Mouse (Mus musculus) stomach, embryonic 14.5 days (tissue): ENCODE measurements around the gene Gm8369. TPM values are rescaled to one million over a fixed set of nuclear protein-coding genes. Genes with fewer than 3 reads are reported as not detected.
"Not testable (repeated sequence)": the region's sequence is repeated elsewhere in the genome, so short reads cannot be mapped to it uniquely, and the experiment has no call there.

Experiments used
- ATAC-seq: fragments of 200-750 bp; cut with Nextera tagmentation; 2 replicates; pipeline ENCODE4 v1.8.0; 2017; ENCODE audit warnings: low read depth, moderate TSS enrichment; ENCODE audit not compliant: insufficient number of reproducible peaks, insufficient read depth, low FRiP score
- H3K27ac ChIP-seq: fragments of 300-500 bp; sonication (generic); 2 replicates; pipeline ENCODE4 v1.5.1; 2014; ENCODE audit warnings: mild to moderate bottlenecking, low read length, moderate library complexity, mixed read lengths
- H3K27me3 ChIP-seq: fragments of 300-500 bp; sonication (generic); 2 replicates; pipeline ENCODE4 v1.6.1; 2014; ENCODE audit warnings: low read length, control low read depth, mixed read lengths; ENCODE audit not compliant: control insufficient read depth, insufficient read depth
- H3K36me3 ChIP-seq: fragments of 300-500 bp; sonication (generic); 2 replicates; pipeline ENCODE4 v1.6.1; 2014; ENCODE audit warnings: mild to moderate bottlenecking, control low read depth, low read length, moderate library complexity, mixed read lengths; ENCODE audit not compliant: control insufficient read depth, insufficient read depth
- H3K4me1 ChIP-seq: fragments of 300-500 bp; sonication (generic); 2 replicates; pipeline ENCODE4 v1.6.1; 2014; ENCODE audit warnings: low read length, control low read depth, mixed read lengths; ENCODE audit not compliant: control insufficient read depth, insufficient read depth
- H3K4me2 ChIP-seq: fragments of 300-500 bp; sonication (generic); replicated peaks from 2 replicates; pipeline ENCODE4 v1.6.1; 2014; ENCODE audit warnings: low read depth, low read length, control low read depth
- H3K4me3 ChIP-seq: fragments of 300-500 bp; sonication (generic); 2 replicates; pipeline ENCODE4 v1.5.1; 2014; ENCODE audit warnings: low read depth, low read length, control low read depth
- H3K9ac ChIP-seq: fragments of 300-500 bp; sonication (generic); replicated peaks from 2 replicates; pipeline ENCODE4 v1.6.1; 2014; ENCODE audit warnings: low read depth, mild to moderate bottlenecking, control low read depth, low read length, moderate library complexity, mixed read lengths
- H3K9me3 ChIP-seq: fragments of 300-500 bp; sonication (generic); 2 replicates; pipeline ENCODE4 v1.6.1; 2016; ENCODE audit warnings: low read depth, low read length, control low read depth; ENCODE audit not compliant: control insufficient read depth
- WGBS: fragments of 180-500 bp; shearing (Covaris S2); extraction: QIAGEN DNeasy Blood & Tissue Kit; methylation state at CpG from one replicate; pipeline ENCODE4 v1.1.7; 2014; 5-methylcytosine and 5-hydroxymethylcytosine counted together
- polyA plus RNA-seq: library from polyadenylated mRNA; unstranded; fragments of >200 nt; fragmentation: Nextera tagmentation; extraction: Ambion mirVana; gene quantifications from 2 replicates; pipeline ENCODE4 v1.2.1, GENCODE M21; 2014

Gm8369 gene
- not detected in 2 replicates for polyA plus RNA-seq

- Histone ChIP-seq H3K4me1 (no peaks in the 10 kb centered on the region), H3K9me3 (no peaks in the 10 kb centered on the region), H3K27ac (no peak within 1 kb of the TSS), H3K4me2 (no peak within 1 kb of the TSS), H3K36me3 (no peaks in the 10 kb centered on the region), H3K4me3 (no peak within 1 kb of the TSS), H3K27me3 (no peaks in the 10 kb centered on the region), H3K9ac (no peak within 1 kb of the TSS)
- 65% methylated on average over 2 of the region's 2 CpGs for WGBS
- no peak for ATAC-seq
Observed at GRCm38 (mm10) chr19:11485746-11486145, at the start of gene Gm8369. Gene Gm8369 (plus strand): TSS chr19:11485938.

GRCm38 (mm10) chr19:11443338-11443737, 42.4 kb upstream of the Gm8369 start, which contains the start of gene Ms4a4b:
Gene Ms4a4b (plus strand): TSS chr19:11443553.
- no peaks in the 10 kb centered on the region for H3K9me3 ChIP-seq
- H3K27ac ChIP-seq, result no peak within 1 kb of the TSS
- H3K4me1 ChIP-seq, result no peaks in the 10 kb centered on the region
- H3K9ac ChIP-seq, result no peak within 1 kb of the TSS
- ATAC-seq, result no peak
- no peaks in the 10 kb centered on the region for H3K27me3 ChIP-seq
- H3K4me3 ChIP-seq, result no peak within 1 kb of the TSS
- no peak within 1 kb of the TSS for H3K4me2 ChIP-seq
- H3K36me3 ChIP-seq, result no peaks in the 10 kb centered on the region

GRCm38 (mm10) chr19:11443964-11444363, 41.8 kb upstream of the Gm8369 start:
- Histone ChIP-seq H3K4me1 (no peaks in the 10 kb centered on the region), H3K36me3 (no peaks in the 10 kb centered on the region), H3K27ac (no peak overlapping the region), H3K9ac (no peak overlapping the region), H3K9me3 (no peaks in the 10 kb centered on the region), H3K27me3 (no peaks in the 10 kb centered on the region), H3K4me2 (no peak overlapping the region), H3K4me3 (no peak overlapping the region)
- ATAC-seq, result no peak
- WGBS, result 76% methylated on average over 5 of the region's 5 CpGs

DNA sequence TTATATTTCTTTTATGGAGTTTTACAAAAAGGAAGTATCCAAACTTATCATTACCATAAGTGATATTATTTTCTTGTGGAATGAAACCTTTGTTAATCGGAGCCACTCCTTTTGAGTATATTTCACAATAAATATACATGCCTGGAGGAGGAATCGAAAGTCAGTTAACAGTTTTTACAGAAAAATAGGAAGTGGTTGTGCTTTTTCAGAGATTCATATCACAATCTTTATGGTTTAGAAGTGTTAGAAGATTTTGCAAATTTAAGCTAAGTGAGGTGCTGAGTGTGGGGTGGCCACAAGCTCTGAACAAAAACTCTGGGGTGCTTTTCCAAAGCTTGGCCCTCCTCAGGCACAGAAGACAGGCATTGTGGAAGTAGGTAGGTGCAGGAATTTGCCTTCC, 38.5 kb upstream of the Gm8369 start:
- WGBS, result 88% methylated on average over 2 of the region's 2 CpGs
- no peak for ATAC-seq
- Histone ChIP-seq H3K9ac (no peak overlapping the region), H3K4me2 (no peak overlapping the region), H3K27ac (no peak overlapping the region), H3K4me3 (no peak overlapping the region), H3K36me3 (no peaks in the 10 kb centered on the region), H3K9me3 (no peaks in the 10 kb centered on the region), H3K27me3 (no peaks in the 10 kb centered on the region), H3K4me1 (no peaks in the 10 kb centered on the region)

GRCm38 (mm10) chr19:11459041-11459440, 26.7 kb upstream of the Gm8369 start:
- WGBS, result 90% methylated on average over 3 of the region's 4 CpGs
- not testable (repeated sequence) for H3K27ac ChIP-seq, H3K9ac ChIP-seq, H3K4me2 ChIP-seq, ATAC-seq, H3K4me3 ChIP-seq, H3K36me3 ChIP-seq, H3K4me1 ChIP-seq, H3K9me3 ChIP-seq, H3K27me3 ChIP-seq

- H3K9ac ChIP-seq, H3K4me1 ChIP-seq, H3K36me3 ChIP-seq, H3K4me3 ChIP-seq, H3K4me2 ChIP-seq, H3K27me3 ChIP-seq, ATAC-seq, H3K9me3 ChIP-seq, H3K27ac ChIP-seq: not testable (repeated sequence)
- WGBS, result 50% methylated on average over 1 of the region's 1 CpGs
Observed at GRCm38 (mm10) chr19:11464795-11465194, 20.9 kb upstream of the Gm8369 start.

- Histone ChIP-seq H3K9ac (no peak overlapping the region), H3K9me3 (no peaks in the 10 kb centered on the region), H3K27me3 (no peaks in the 10 kb centered on the region), H3K36me3 (no peaks in the 10 kb centered on the region), H3K4me1 (no peaks in the 10 kb centered on the region), H3K4me2 (no peak overlapping the region), H3K4me3 (no peak overlapping the region), H3K27ac (no peak overlapping the region)
- no peak for ATAC-seq
- 46% methylated on average over 5 of the region's 5 CpGs for WGBS
Observed at GRCm38 (mm10) chr19:11466471-11466870, 19.3 kb upstream of the Gm8369 start.

GRCm38 (mm10) chr19:11468361-11468760, 17.4 kb upstream of the Gm8369 start:
- not testable (repeated sequence) for H3K36me3 ChIP-seq, H3K9ac ChIP-seq, H3K4me3 ChIP-seq, H3K4me2 ChIP-seq, H3K27me3 ChIP-seq, H3K9me3 ChIP-seq, H3K27ac ChIP-seq, H3K4me1 ChIP-seq, ATAC-seq
- WGBS, result 56% methylated on average over 1 of the region's 1 CpGs

DNA sequence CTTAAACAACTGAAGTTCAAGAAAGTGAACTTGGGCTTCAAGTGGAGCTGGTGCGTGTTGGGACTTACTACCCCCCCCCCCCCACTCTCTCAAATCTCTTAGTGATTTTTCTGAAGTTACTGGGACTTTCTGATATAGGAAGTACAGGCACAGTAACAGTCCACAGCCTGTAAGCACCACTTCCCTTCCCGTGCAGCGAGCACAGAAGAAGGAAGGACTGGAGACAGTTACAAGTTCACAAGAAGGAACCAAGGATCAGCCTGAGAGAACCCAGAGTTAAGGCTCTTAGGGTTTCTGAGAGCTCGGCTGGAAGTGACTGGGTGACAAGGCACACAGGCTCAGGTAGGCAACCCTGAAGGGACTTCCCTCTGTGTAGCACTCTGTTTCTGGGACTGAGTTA, 16.5 kb upstream of the Gm8369 start, which contains the start of gene Ms4a6c:
Gene Ms4a6c (plus strand): TSS at position 152 of the 400 bp plus-strand sequence.
- H3K27me3 ChIP-seq, H3K27ac ChIP-seq, ATAC-seq, H3K36me3 ChIP-seq, H3K4me1 ChIP-seq, H3K9me3 ChIP-seq, H3K9ac ChIP-seq, H3K4me3 ChIP-seq, H3K4me2 ChIP-seq: not testable (repeated sequence)
- 72% methylated on average over 4 of the region's 4 CpGs for WGBS
